Mouse (Mus musculus) lung, embryonic 14.5 days (tissue): ENCODE data around the gene Itih1. TPM values are rescaled to one million over a fixed set of nuclear protein-coding genes. Genes with fewer than 3 reads are reported as not detected.

Experiments used
- ATAC-seq: fragments of 200-750 bp; cut with Nextera tagmentation; 2 replicates; pipeline ENCODE4 v1.8.0; 2017; ENCODE audit warnings: mild to moderate bottlenecking, moderate TSS enrichment, moderate library complexity; ENCODE audit not compliant: insufficient read depth
- DNase-seq: peaks from one replicate; pipeline ENCODE4 v3.0.0-alpha.2; 2015
- H3K27ac ChIP-seq: fragments of 300-500 bp; sonication (generic); 2 replicates; pipeline ENCODE4 v1.5.1; 2014; ENCODE audit warnings: low read depth, mild to moderate bottlenecking, moderate library complexity
- H3K27me3 ChIP-seq: fragments of 300-500 bp; sonication (generic); 2 replicates; pipeline ENCODE4 v1.6.1; 2014; ENCODE audit warnings: low read length, control low read depth; ENCODE audit not compliant: insufficient read depth
- H3K36me3 ChIP-seq: fragments of 300-500 bp; sonication (generic); 2 replicates; pipeline ENCODE4 v1.6.1; 2014; ENCODE audit warnings: control low read depth; ENCODE audit not compliant: insufficient read depth
- H3K4me1 ChIP-seq: fragments of 300-500 bp; sonication (generic); 2 replicates; pipeline ENCODE4 v1.6.1; 2014; ENCODE audit warnings: antibody characterized with exemption, control low read depth; ENCODE audit not compliant: insufficient read depth
- H3K4me2 ChIP-seq: fragments of 300-500 bp; sonication (generic); 2 replicates; pipeline ENCODE4 v1.6.1; 2014; ENCODE audit warnings: mild to moderate bottlenecking
- H3K4me3 ChIP-seq: fragments of 300-500 bp; sonication (generic); 2 replicates; pipeline ENCODE4 v1.5.1; 2014; ENCODE audit warnings: low read depth, low read length
- H3K9ac ChIP-seq: fragments of 300-500 bp; sonication (generic); 2 replicates; pipeline ENCODE4 v1.6.1; 2014
- H3K9me3 ChIP-seq: fragments of 300-500 bp; sonication (generic); 2 replicates; pipeline ENCODE4 v1.6.1; 2016; ENCODE audit warnings: low read depth, low read length, control low read depth
- CTCF ChIP-seq: IDR thresholded peaks from 2 replicates; pipeline ENCODE4 v1.5.1; 2016; ENCODE audit warnings: antibody characterized with exemption, low read depth
- WGBS: fragments of 180-500 bp; shearing (Covaris S2); extraction: QIAGEN DNeasy Blood & Tissue Kit; methylation state at CpG from one replicate; pipeline ENCODE4 v1.1.7; 2014; 5-methylcytosine and 5-hydroxymethylcytosine counted together
- polyA plus RNA-seq: library from polyadenylated mRNA; unstranded; fragments of >200 nt; fragmentation: Nextera tagmentation; extraction: Ambion mirVana; gene quantifications from 2 replicates; pipeline ENCODE4 v1.2.1, GENCODE M21; 2014

Itih1 gene
- polyA plus RNA-seq, 1 experiment from 2014 or later: not detected

- WGBS: 84% methylated on average over 6 of the region's 6 CpGs
These were observed 37.1 kb downstream of the Itih1 start for GRCm38 (mm10) chr14:30906001-30906400.

GRCm38 (mm10) chr14:30904307-30904706 lies 38.8 kb downstream of the Itih1 start:
- no peak for DNase-seq
- 74% methylated on average over 8 of the region's 8 CpGs for WGBS
- no peak for TF ChIP-seq CTCF

More at GRCm38 (mm10) chr14:30906001-30906400, 37.1 kb downstream of the Itih1 start:
- Histone ChIP-seq H3K27me3 (no peaks in the 10 kb centered on the region), H3K4me3 (no peak overlapping the region), H3K9ac (no peak overlapping the region), H3K27ac (no peak overlapping the region), H3K4me2 (no peak overlapping the region), H3K4me1 (no peaks in the 10 kb centered on the region), H3K36me3 (no peaks in the 10 kb centered on the region), H3K9me3 (no peaks in the 10 kb centered on the region)
- peak; percentile 48 for DNase-seq
- no peak for ATAC-seq
- no peak for TF ChIP-seq CTCF

GRCm38 (mm10) chr14:30903036-30903435 lies 40.1 kb downstream of the Itih1 start:
- Histone ChIP-seq H3K4me3 (no peak overlapping the region), H3K4me1 (no peaks in the 10 kb centered on the region), H3K36me3 (no peaks in the 10 kb centered on the region), H3K9ac (no peak overlapping the region), H3K9me3 (no peaks in the 10 kb centered on the region), H3K27me3 (no peaks in the 10 kb centered on the region), H3K4me2 (no peak overlapping the region), H3K27ac (no peak overlapping the region)
- WGBS: 62% methylated on average over 3 of the region's 3 CpGs
- DNase-seq: no peak
- no peak for TF ChIP-seq CTCF
- no peak for ATAC-seq

More at GRCm38 (mm10) chr14:30904307-30904706, 38.8 kb downstream of the Itih1 start:
- no peak for ATAC-seq
- H3K9ac ChIP-seq: no peak overlapping the region
- H3K27me3 ChIP-seq: no peaks in the 10 kb centered on the region
- H3K4me3 ChIP-seq: no peak overlapping the region
- H3K4me1 ChIP-seq: no peaks in the 10 kb centered on the region
- H3K36me3 ChIP-seq: no peaks in the 10 kb centered on the region
- no peak overlapping the region for H3K27ac ChIP-seq
- H3K4me2 ChIP-seq: no peak overlapping the region
- H3K9me3 ChIP-seq: no peaks in the 10 kb centered on the region

GRCm38 (mm10) chr14:30902628-30903027 lies 40.5 kb downstream of the Itih1 start:
- Histone ChIP-seq H3K4me3 (no peak overlapping the region), H3K9me3 (no peaks in the 10 kb centered on the region), H3K27me3 (no peaks in the 10 kb centered on the region), H3K4me1 (no peaks in the 10 kb centered on the region), H3K4me2 (no peak overlapping the region), H3K27ac (no peak overlapping the region), H3K9ac (no peak overlapping the region), H3K36me3 (no peaks in the 10 kb centered on the region)
- ATAC-seq: no peak
- DNase-seq: no peak
- WGBS: 79% methylated on average over 5 of the region's 5 CpGs
- no peak for TF ChIP-seq CTCF

- H3K4me2 ChIP-seq: no peak overlapping the region
- H3K4me1 ChIP-seq: no peaks in the 10 kb centered on the region
- H3K4me3 ChIP-seq: no peak overlapping the region
- WGBS: 59% methylated on average over 3 of the region's 3 CpGs
- no peaks in the 10 kb centered on the region for H3K36me3 ChIP-seq
- no peaks in the 10 kb centered on the region for H3K9me3 ChIP-seq
- TF ChIP-seq CTCF: no peak
- H3K9ac ChIP-seq: no peak overlapping the region
- H3K27me3 ChIP-seq: no peaks in the 10 kb centered on the region
- no peak for ATAC-seq
- H3K27ac ChIP-seq: no peak overlapping the region
- DNase-seq: no peak
These were observed 43.1 kb downstream of the Itih1 start for GRCm38 (mm10) chr14:30899972-30900371.

- Histone ChIP-seq H3K36me3 (no peaks in the 10 kb centered on the region), H3K9me3 (no peaks in the 10 kb centered on the region), H3K27ac (no peak overlapping the region), H3K4me3 (no peak overlapping the region), H3K9ac (no peak overlapping the region; the same call in 1 of the 2 replicates), H3K4me2 (peak overlapping the region; percentile 47), H3K4me1 (peaks cover 8% of the 10 kb centered on the region; the same call in 1 of the 2 replicates), H3K27me3 (no peaks in the 10 kb centered on the region)
- ATAC-seq (peak; percentile 67), DNase-seq (peak; percentile 87)
- peak; percentile 67 for TF ChIP-seq CTCF
- WGBS: 4% methylated on average over 9 of the region's 9 CpGs
These were observed 54.8 kb downstream of the Itih1 start for GRCm38 (mm10) chr14:30888271-30888732.

GRCm38 (mm10) chr14:30886204-30886603 lies 56.9 kb downstream of the Itih1 start, which contains the start of gene Itih4:
Itih4 (plus strand) TSS chr14:30886476.
- WGBS: 78% methylated on average over 3 of the region's 3 CpGs
- H3K9ac ChIP-seq: no peak within 1 kb of the TSS
- no peaks in the 10 kb centered on the region for H3K36me3 ChIP-seq
- H3K4me3 ChIP-seq: no peak within 1 kb of the TSS
- DNase-seq (no peak), ATAC-seq (no peak)
- H3K9me3 ChIP-seq: no peaks in the 10 kb centered on the region
- H3K27ac ChIP-seq: no peak within 1 kb of the TSS
- H3K4me1 ChIP-seq: peaks cover 8% of the 10 kb centered on the region; the same call in 1 of the 2 replicates
- no peaks in the 10 kb centered on the region for H3K27me3 ChIP-seq
- H3K4me2 ChIP-seq: no peak within 1 kb of the TSS
- TF ChIP-seq CTCF: no peak
